Mouse (Mus musculus): ENCODE measurements around the gene Cenpo. TPM values are rescaled to one million over a fixed set of nuclear protein-coding genes. Genes with fewer than 3 reads are reported as not detected.

The Cenpo gene
- total RNA-seq (2012; rRNA removed) (25.3 and 25.4 TPM in 2 replicates), total RNA-seq (2014; rRNA removed) (32.1 and 32.7 TPM in 2 replicates), polyA plus RNA-seq (2012; ENCODE audit: insufficient read length, low read depth) (19.3 and 24.4 TPM in 2 replicates)

GRCm38 (mm10) chr12:4233572-4234508, at the start of gene Cenpo, which contains the start of gene Ptrhd1:
Gene Cenpo, minus strand, starts transcription at chr12:4234294.
Gene Ptrhd1, plus strand, starts transcription at chr12:4234027.
- H3K4me2 ChIP-seq (ENCODE audit: insufficient read depth, low read depth, poor library complexity, severe bottlenecking): peak within 1 kb of the TSS; percentile 92
- H3K9ac ChIP-seq (ENCODE audit: insufficient read depth, low read depth): peak within 1 kb of the TSS; percentile 67
- peaks cover 32% of the 10 kb centered on the region for H3K79me2 ChIP-seq (replicated peaks; ENCODE audit: control insufficient read depth, extremely low read depth, insufficient read depth, poor library complexity, severe bottlenecking)
- dilution Hi-C loops (cut with MboI; ENCODE audit: extremely low pct_ligation_motif_present, extremely low pct_unique_long_range_greater_than_20kb, low sequenced_read_pairs) (no loop called here), in situ Hi-C loops (cut with MboI; ENCODE audit: low pct_ligation_motif_present, low pct_unique_long_range_greater_than_20kb, low sequenced_read_pairs) (loop anchor here (25.0 kb wide), 2 partner anchors 303 to 603 kb away; partner anchors contain the start of genes Fkbp1b and Wdcp)
- peaks cover 2 to 31% of the 10 kb centered on the region in 2 experiments; a peak in 3 of 4 replicates for H3K4me1 ChIP-seq (ENCODE audit: control insufficient read depth in 1 of 2, insufficient read depth in 2 of 2)
- peak; percentile 85 for TF ChIP-seq TBP (conservative IDR thresholded peaks at IDR 0.05; ENCODE audit: low read depth, low read length)
- no peak for TF ChIP-seq CTCF (conservative IDR thresholded peaks at IDR 0.05 in 1 of 2, IDR thresholded peaks at IDR 0.05 in 1 of 2; ENCODE audit: low read depth in 2 of 2, low read length in 2 of 2)
- TF ChIP-seq ZMIZ1 (IDR thresholded peaks at IDR 0.05; ENCODE audit: low read depth, low read length): peak; percentile 75
- TF ChIP-seq POLR2AphosphoS2 (IDR thresholded peaks at IDR 0.05; ENCODE audit: low read depth, low read length): peak; percentile 81; the same call in 1 of the 2 replicates
- no peak for TF ChIP-seq RAD21 (IDR thresholded peaks at IDR 0.05; ENCODE audit: low read depth, low read length)
- peak; percentile 98 for TF ChIP-seq SIN3A (IDR thresholded peaks at IDR 0.05; ENCODE audit: low read length)
- TF ChIP-seq KAT2A (IDR thresholded peaks at IDR 0.05; ENCODE audit: insufficient replicate concordance, low read length): peak; percentile 90; the same call in 1 of the 2 replicates
- peak; percentile 14; the same call in 1 of the 2 replicates for TF ChIP-seq GABPA (IDR thresholded peaks at IDR 0.05; ENCODE audit: insufficient replicate concordance, low read depth, low read length)
- no peak for TF ChIP-seq USF1 (IDR thresholded peaks at IDR 0.05; ENCODE audit: low read depth, low read length)
- peak; percentile 50 for TF ChIP-seq IRF4 (IDR thresholded peaks at IDR 0.05; ENCODE audit: low read depth, low read length)
- TF ChIP-seq ELF1 (IDR thresholded peaks at IDR 0.05; ENCODE audit: low read depth, low read length): peak; percentile 98
- peak; percentile 99 for TF ChIP-seq NRF1 (IDR thresholded peaks at IDR 0.05; ENCODE audit: low read depth, low read length)
- TF ChIP-seq MYC (IDR thresholded peaks at IDR 0.05; ENCODE audit: low read depth, low read length): peak; percentile 67
- peak; percentile 96 for TF ChIP-seq E2F4 (IDR thresholded peaks at IDR 0.05; ENCODE audit: insufficient replicate concordance, low read depth, low read length)
- TF ChIP-seq ZC3H11A (IDR thresholded peaks at IDR 0.05; ENCODE audit: low read depth, low read length): no peak
- TF ChIP-seq NELFE (IDR thresholded peaks at IDR 0.05; ENCODE audit: low read depth, low read length): peak; percentile 75
- TF ChIP-seq MAX (IDR thresholded peaks at IDR 0.05; ENCODE audit: low read length): peak; percentile 85
- no peak for TF ChIP-seq ZNF384 (IDR thresholded peaks at IDR 0.05; ENCODE audit: low read depth, low read length)
- TF ChIP-seq MAZ (IDR thresholded peaks at IDR 0.05; ENCODE audit: low read depth, low read length): peak; percentile 82
- TF ChIP-seq CHD1 (IDR thresholded peaks at IDR 0.05; ENCODE audit: low read depth, low read length): no peak
- no peak for TF ChIP-seq SMC3 (IDR thresholded peaks at IDR 0.05; ENCODE audit: low read depth, low read length)
- TF ChIP-seq MEF2A (IDR thresholded peaks at IDR 0.05; ENCODE audit: borderline replicate concordance, low read depth, low read length): no peak
- TF ChIP-seq MXI1 (IDR thresholded peaks at IDR 0.05; ENCODE audit: low read depth, low read length): peak; percentile 93
- TF ChIP-seq TCF12 (IDR thresholded peaks at IDR 0.05; ENCODE audit: low read depth, low read length): peak; percentile 37
- TF ChIP-seq HCFC1 (IDR thresholded peaks at IDR 0.05; ENCODE audit: low read depth, low read length): peak; percentile 92
- TF ChIP-seq UBTF (IDR thresholded peaks at IDR 0.05; ENCODE audit: low read depth, low read length): no peak
- TF ChIP-seq USF2 (conservative IDR thresholded peaks at IDR 0.05; ENCODE audit: low read depth, low read length): no peak
- TF ChIP-seq POLR2A (IDR thresholded peaks at IDR 0.05; ENCODE audit: low read depth, low read length): peak; percentile 83
- peaks cover 19 to 50% of the 10 kb centered on the region in 2 experiments for H3K36me3 ChIP-seq (replicated peaks in 1 of 2; ENCODE audit: control insufficient read depth in 1 of 2, insufficient read depth in 1 of 2, low read length in 1 of 2)
- peak; percentile 96 for DNase-seq (ENCODE audit: extremely low read depth)
- H3K9me3 ChIP-seq (replicated peaks; ENCODE audit: low read length): no peaks in the 10 kb centered on the region
- H3K4me3 ChIP-seq (replicated peaks in 1 of 3; ENCODE audit: low read depth in 2 of 3, low read length in 2 of 3, poor library complexity in 1 of 3): peak within 1 kb of the TSS; percentile 72 to 92 (median 81)
- peak within 1 kb of the TSS; percentile 94 for H3K27ac ChIP-seq (ENCODE audit: insufficient read depth, low read depth)
- no peaks in the 10 kb centered on the region for H3K27me3 ChIP-seq (replicated peaks)

Data from CH12.LX (cell line).